In the genomic region with DNA sequence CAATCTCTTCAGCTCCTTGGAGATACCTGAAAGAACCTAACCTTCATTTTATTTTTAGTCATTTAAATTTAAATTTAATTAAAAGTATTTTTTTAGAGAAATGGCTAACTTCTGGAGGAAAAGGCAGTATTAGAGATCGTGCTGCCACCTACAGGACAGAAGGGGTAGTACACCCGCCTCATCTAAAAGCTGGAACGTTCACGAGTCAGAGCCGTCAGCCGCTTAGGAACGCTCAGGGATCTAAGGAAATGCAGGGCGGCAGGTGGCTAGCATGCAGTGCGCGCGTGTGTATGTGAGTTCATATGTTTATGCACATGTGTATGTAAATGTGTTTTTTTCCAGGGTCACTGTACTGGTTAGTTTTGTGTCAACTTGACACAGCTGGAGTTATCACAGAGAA, we compare ENCODE assay signal across 8 mouse cellular contexts. TPM values are rescaled to one million over a fixed set of nuclear protein-coding genes. Genes with fewer than 3 reads are reported as not detected.
DNase-seq lines count a peak whose midpoint lies in the region; ATAC-seq and TF ChIP-seq lines count a peak whose summit lies in the region.

No protein-coding gene starts in this region.

- H3K27ac ChIP-seq in intestine, embryonic 14.5 days (ENCODE audit: low read depth): no peak overlapping the region
- no peak overlapping the region for H3K27ac ChIP-seq in neural tube, embryonic 12.5 days
- no peak overlapping the region for H3K27ac ChIP-seq in thymus, adult 2 months (ENCODE audit: control insufficient read depth, insufficient read depth, low read length)

- WGBS in intestine, embryonic 14.5 days: 13% methylated on average over 11 of the region's 11 CpGs
- WGBS in neural tube, embryonic 12.5 days: 6% methylated on average over 11 of the region's 11 CpGs
- 6% methylated on average over 11 of the region's 11 CpGs for WGBS in thymus, adult 2 months

- no peak overlapping the region for H3K4me3 ChIP-seq in intestine, embryonic 14.5 days (ENCODE audit: low read depth, low read length)
- no peak overlapping the region for H3K4me3 ChIP-seq in neural tube, embryonic 12.5 days
- H3K4me3 ChIP-seq in thymus, adult 2 months (ENCODE audit: control insufficient read depth, insufficient read depth, low read length): no peak overlapping the region

- H3K9ac ChIP-seq in intestine, embryonic 14.5 days (ENCODE audit: low read length): no peak overlapping the region
- no peak overlapping the region for H3K9ac ChIP-seq in neural tube, embryonic 12.5 days

- no peak for TF ChIP-seq POLR2A in thymus, adult 2 months (IDR thresholded peaks at IDR 0.05; ENCODE audit: control insufficient read depth, extremely low read depth, insufficient read depth, low read length, poor library complexity)

- no peaks in the 10 kb centered on the region for H3K9me3 ChIP-seq in intestine, embryonic 14.5 days (ENCODE audit: control insufficient read depth, low read length)
- H3K9me3 ChIP-seq in neural tube, embryonic 12.5 days: no peaks in the 10 kb centered on the region

- H3K27me3 ChIP-seq in intestine, embryonic 14.5 days (replicated peaks; ENCODE audit: control insufficient read depth, insufficient read depth, low read length): no peaks in the 10 kb centered on the region
- peaks cover 5% of the 10 kb centered on the region; the same call in 1 of the 2 replicates for H3K27me3 ChIP-seq in neural tube, embryonic 12.5 days (replicated peaks)
- no peaks in the 10 kb centered on the region for H3K27me3 ChIP-seq in thymus, adult 2 months (ENCODE audit: control insufficient read depth, insufficient read depth, low read length)

- peak; percentile 20 for DNase-seq in ovary, postnatal 10 days (ENCODE audit: low spot score)
- DNase-seq in ovary, adult 18-20 months (ENCODE audit: low spot score): no peak
- peak; percentile 76 to 84 for DNase-seq in cerebellum, adult 18-20 months
- DNase-seq in forelimb bud, embryonic 11.5 days (ENCODE audit: low read depth, low spot score): peak; percentile 62
- peak; percentile 80 for DNase-seq in intestine, embryonic 14.5 days (ENCODE audit: low spot score)
- peak; percentile 71 for DNase-seq in left cerebral cortex, postnatal 4 days
- peak; percentile 68 for DNase-seq in thymus, adult 2 months

- H3K4me2 ChIP-seq in intestine, embryonic 14.5 days (ENCODE audit: low read length): no peak overlapping the region
- no peak overlapping the region; the same call in 1 of the 2 replicates for H3K4me2 ChIP-seq in neural tube, embryonic 12.5 days (replicated peaks)

- H3K4me1 ChIP-seq in intestine, embryonic 14.5 days (replicated peaks; ENCODE audit: control insufficient read depth, insufficient read depth, low read length): no peaks in the 10 kb centered on the region
- 0 out of 2 replicates have a peak, but pooled peaks cover 4% of the 10 kb centered on the region for H3K4me1 ChIP-seq in neural tube, embryonic 12.5 days
- H3K4me1 ChIP-seq in thymus, adult 2 months (replicated peaks; ENCODE audit: control insufficient read depth, insufficient read depth, low read length): peaks cover 13% of the 10 kb centered on the region

- intact Hi-C loops in left cerebral cortex, postnatal 4 days (cut with DNase I): no loop called here

- peak; percentile 45; the same call in 1 of the 2 replicates for TF ChIP-seq CTCF in thymus, adult 2 months (IDR thresholded peaks at IDR 0.05; ENCODE audit: borderline replicate concordance, control insufficient read depth, extremely low read depth, insufficient read depth, low read length, poor library complexity)

- no peak; the same call in 1 of the 2 replicates for ATAC-seq in intestine, embryonic 14.5 days (replicated peaks; ENCODE audit: low FRiP score, low TSS enrichment, low read depth)
- 0 out of 2 replicates have a peak, but pooled peaks have one; percentile 58 for ATAC-seq in neural tube, embryonic 12.5 days (ENCODE audit: low FRiP score, low read depth)

- H3K36me3 ChIP-seq in intestine, embryonic 14.5 days (ENCODE audit: control insufficient read depth, insufficient read depth, low read length): no peaks in the 10 kb centered on the region
- H3K36me3 ChIP-seq in neural tube, embryonic 12.5 days: no peaks in the 10 kb centered on the region
- H3K36me3 ChIP-seq in thymus, adult 2 months (ENCODE audit: control insufficient read depth, insufficient read depth, low read length): no peaks in the 10 kb centered on the region

RNA-seq across cellular contexts. Expression of a gene that starts 16.3 kb away (rescaled TPM):
- not detected in 2 replicates for polyA plus RNA-seq in intestine, embryonic 14.5 days (2014; fragmentation: Nextera tagmentation; extraction: Ambion mirVana)
- not detected for total RNA-seq in left cerebral cortex, postnatal 4 days (2021)
- not detected in 2 replicates for polyA plus RNA-seq in neural tube, embryonic 12.5 days (2016; fragmentation: Nextera tagmentation; extraction: Ambion mirVana)
- polyA plus RNA-seq in thymus, adult 2 months (2012; rRNA removed): not detected in 2 replicates
